Mouse (Mus musculus) MEL (cell line): Measurements from ENCODE around the gene Wdr75. TPM values are rescaled to one million over a fixed set of nuclear protein-coding genes. Genes with fewer than 3 reads are reported as not detected.
A peak's percentile ranks its signal among the peaks of the same experiment; 100 is the strongest.

Source experiments
- DNase-seq: peaks from one replicate; pipeline ENCODE4 v3.0.0; 2011; ENCODE audit warnings: low read depth, low spot score
- H3K27ac ChIP-seq: 2 replicates; pipeline ENCODE4 v1.5.1; 2012; ENCODE audit warnings: low read depth, mild to moderate bottlenecking, control low read depth, low read length, moderate library complexity; ENCODE audit not compliant: control insufficient read depth
- H3K27me3 ChIP-seq, 2 experiments: fragments of 150-350 bp in 1 of 2; sonication (generic) in 1 of 2; 2 replicates each; pipeline ENCODE4 v1.6.1; 2012; ENCODE audit warnings: low read length in 2 of 2, mild to moderate bottlenecking in 2 of 2, improper control_type of control experiment in 1 of 2, moderate library complexity in 1 of 2; ENCODE audit not compliant: insufficient read depth in 2 of 2, control insufficient read depth in 1 of 2
- H3K36me3 ChIP-seq, 2 experiments: 2 replicates each; pipeline ENCODE4 v1.6.1; 2012 to 2014; ENCODE audit warnings: low read length in 2 of 2, improper control_type of control experiment in 1 of 2, inconsistent platforms in 1 of 2, mild to moderate bottlenecking in 1 of 2; ENCODE audit not compliant: insufficient read depth in 2 of 2, control insufficient read depth in 1 of 2
- H3K4me1 ChIP-seq, 2 experiments: fragments of 150-350 bp in 1 of 2; sonication (generic) in 1 of 2; 2 replicates each; pipeline ENCODE4 v1.6.1; 2012; ENCODE audit warnings: low read length in 2 of 2, improper control_type of control experiment in 1 of 2, mild to moderate bottlenecking in 1 of 2; ENCODE audit not compliant: insufficient read depth in 2 of 2, control insufficient read depth in 1 of 2
- H3K4me3 ChIP-seq, 2 experiments: fragments of 150-350 bp in 1 of 2; sonication (generic) in 1 of 2; 2 replicates each; pipeline ENCODE4 v1.5.1; 2012; ENCODE audit warnings: low read depth in 2 of 2, low read length in 2 of 2, mild to moderate bottlenecking in 2 of 2, moderate library complexity in 2 of 2, control low read depth in 1 of 2, improper control_type of control experiment in 1 of 2; ENCODE audit not compliant: control insufficient read depth in 1 of 2, insufficient read depth in 1 of 2
- H3K79me2 ChIP-seq: 2 replicates; pipeline ENCODE4 v1.6.1; 2012; ENCODE audit warnings: mild to moderate bottlenecking, low read length, moderate library complexity; ENCODE audit not compliant: control insufficient read depth, poor library complexity, insufficient read depth
- H3K9ac ChIP-seq: 2 replicates; pipeline ENCODE4 v1.6.1; 2012; ENCODE audit warnings: low read depth, mild to moderate bottlenecking, control low read depth, low read length, moderate library complexity; ENCODE audit not compliant: control insufficient read depth, poor library complexity, severe bottlenecking
- H3K9me3 ChIP-seq: fragments of 150-350 bp; sonication (generic); replicated peaks from 2 replicates; pipeline ENCODE4 v1.6.1; 2012; ENCODE audit warnings: mild to moderate bottlenecking, low read length, improper control_type of control experiment, moderate library complexity; ENCODE audit not compliant: insufficient read depth
- CHD2 ChIP-seq: IDR thresholded peaks from 2 replicates; pipeline ENCODE4 v1.6.1; 2011; ENCODE audit warnings: low read length, improper control_type of control experiment
- CTCF ChIP-seq, 3 experiments: IDR thresholded peaks in 2 of 3; conservative IDR thresholded peaks in 1 of 3; 2 replicates each; pipeline ENCODE4 v1.5.1; 2011 to 2012; ENCODE audit warnings: low read length in 3 of 3, low read depth in 2 of 3, mild to moderate bottlenecking in 2 of 3, improper control_type of control experiment in 1 of 3, inconsistent platforms in 1 of 3, mixed read lengths in 1 of 3, moderate library complexity in 1 of 3; ENCODE audit not compliant: control insufficient read depth in 1 of 3, insufficient read depth in 1 of 3, poor library complexity in 1 of 3, severe bottlenecking in 1 of 3
- EP300 ChIP-seq, 2 experiments: IDR thresholded peaks; 2 replicates each; pipeline ENCODE4 v1.6.1; 2011; ENCODE audit warnings: improper control_type of control experiment in 2 of 2, low read length in 2 of 2, low read depth in 1 of 2, mild to moderate bottlenecking in 1 of 2
- ETS1 ChIP-seq: IDR thresholded peaks from 2 replicates; pipeline ENCODE4 v1.6.1; 2012; ENCODE audit warnings: low read depth, mild to moderate bottlenecking, inconsistent platforms, low read length, improper control_type of control experiment, moderate library complexity
- GABPA ChIP-seq: IDR thresholded peaks from 2 replicates; pipeline ENCODE4 v1.6.1; 2012; ENCODE audit warnings: low read depth, mild to moderate bottlenecking, inconsistent platforms, low read length, improper control_type of control experiment, moderate library complexity
- GATA1 ChIP-seq: IDR thresholded peaks from 2 replicates; pipeline ENCODE4 v1.6.1; 2011; ENCODE audit warnings: low read depth, low read length, improper control_type of control experiment
- MAX ChIP-seq: IDR thresholded peaks from 2 replicates; pipeline ENCODE4 v1.6.1; 2011; ENCODE audit warnings: low read length, improper control_type of control experiment
- POLR2A ChIP-seq, 2 experiments: IDR thresholded peaks; 2 replicates each; pipeline ENCODE4 v1.6.1; 2011 to 2012; ENCODE audit warnings: low read length in 2 of 2, mild to moderate bottlenecking in 2 of 2, control low read depth in 1 of 2, improper control_type of control experiment in 1 of 2, low read depth in 1 of 2, moderate library complexity in 1 of 2; ENCODE audit not compliant: control insufficient read depth in 1 of 2, insufficient read depth in 1 of 2, poor library complexity in 1 of 2
- POLR2AphosphoS2 ChIP-seq: IDR thresholded peaks from 2 replicates; pipeline ENCODE4 v1.6.1; 2011; ENCODE audit warnings: low read length, improper control_type of control experiment
- POLR2AphosphoS5 ChIP-seq: IDR thresholded peaks from 2 replicates; pipeline ENCODE4 v1.6.1; 2012; ENCODE audit warnings: low read depth, borderline replicate concordance, mild to moderate bottlenecking, inconsistent platforms, low read length, moderate library complexity, mixed read lengths
- RAD21 ChIP-seq: IDR thresholded peaks from 2 replicates; pipeline ENCODE4 v1.6.1; 2011; ENCODE audit warnings: mild to moderate bottlenecking, low read depth, low read length, improper control_type of control experiment
- TAL1 ChIP-seq: IDR thresholded peaks from 2 replicates; pipeline ENCODE4 v1.6.1; 2012; ENCODE audit warnings: mild to moderate bottlenecking, inconsistent platforms, low read length, moderate library complexity, mixed read lengths
- TCF12 ChIP-seq: IDR thresholded peaks from 2 replicates; pipeline ENCODE4 v1.6.1; 2014; ENCODE audit warnings: low read depth, mild to moderate bottlenecking, inconsistent platforms, low read length, improper control_type of control experiment, moderate library complexity
- USF1 ChIP-seq: IDR thresholded peaks from 2 replicates; pipeline ENCODE4 v1.6.1; 2014; ENCODE audit warnings: low read depth, mild to moderate bottlenecking, inconsistent platforms, low read length, improper control_type of control experiment, moderate library complexity
- ZC3H11A ChIP-seq: IDR thresholded peaks from 2 replicates; pipeline ENCODE4 v1.6.1; 2012; ENCODE audit warnings: low read depth, mild to moderate bottlenecking, inconsistent platforms, low read length, improper control_type of control experiment
- ZKSCAN1 ChIP-seq: IDR thresholded peaks from 2 replicates; pipeline ENCODE4 v1.6.1; 2012; ENCODE audit warnings: low read depth, mild to moderate bottlenecking, inconsistent platforms, low read length, improper control_type of control experiment, moderate library complexity
- ZNF384 ChIP-seq: IDR thresholded peaks from 2 replicates; pipeline ENCODE4 v1.6.1; 2012; ENCODE audit warnings: low read depth, mild to moderate bottlenecking, inconsistent platforms, low read length, improper control_type of control experiment
- polyA plus RNA-seq, 2 experiments: library from polyadenylated mRNA; stranded (reverse) in 1 of 2; unstranded in 1 of 2; fragments of >175 nt in 1 of 2; fragments of >200 nt in 1 of 2; gene quantifications; 2 replicates each; pipeline versions ENCODE4 v1.2.1 to v1.2.4; 2012; ENCODE audit warnings: low replicate concordance in 2 of 2, low read depth in 1 of 2; ENCODE audit not compliant: insufficient read length in 2 of 2, insufficient read depth in 1 of 2, missing spikeins in 1 of 2
- total RNA-seq: library from RNA; depleted of rRNA; stranded (reverse); fragments of 300-350 nt; gene quantifications from 2 replicates; pipeline ENCODE4 v1.2.3, GENCODE M21; 2012

Wdr75 gene
- total and polyA plus RNA-seq, 3 experiments, result 193 to 279 (median 195) TPM

GRCm38 (mm10) chr1:45816889-45817288, 21.9 kb downstream of the Wdr75 start (continued):
- TF ChIP-seq GABPA (no peak), ZC3H11A (peak; percentile 40), RAD21 (peak; percentile 74), CTCF (IDR thresholded peaks at IDR 0.05 in 2 of 3, conservative IDR thresholded peaks at IDR 0.05 in 1 of 3; ENCODE audit: control insufficient read depth in 1 of 3, insufficient read depth in 1 of 3, low read depth in 2 of 3, low read length in 3 of 3, poor library complexity in 1 of 3, severe bottlenecking in 1 of 3) (peak; percentile 65 to 99 (median 86))

GRCm38 (mm10) chr1:45818564-45818963, 23.6 kb downstream of the Wdr75 start:
- peaks cover 5 to 54% of the 10 kb centered on the region in 2 experiments for H3K36me3 ChIP-seq
- H3K9me3 ChIP-seq, result no peaks in the 10 kb centered on the region
- no peak for TF ChIP-seq ZNF384
- H3K27me3 ChIP-seq, result no peaks in the 10 kb centered on the region
- no peaks in the 10 kb centered on the region for H3K79me2 ChIP-seq
- no peaks in the 10 kb centered on the region for H3K4me1 ChIP-seq
- H3K9ac ChIP-seq, result no peak overlapping the region
- no peak for DNase-seq
- no peak overlapping the region for H3K4me3 ChIP-seq
- H3K27ac ChIP-seq, result no peak overlapping the region

- Histone ChIP-seq H3K27me3 (no peaks in the 10 kb centered on the region), H3K36me3 (peaks cover 18 to 24% of the 10 kb centered on the region in 2 experiments), H3K27ac (peak overlapping the region; percentile 65), H3K4me1 (peaks cover 9 to 12% of the 10 kb centered on the region in 2 experiments), H3K9me3 (no peaks in the 10 kb centered on the region), H3K4me3 (no peak overlapping the region), H3K9ac (no peak overlapping the region), H3K79me2 (no peaks in the 10 kb centered on the region)
- DNase-seq, result peak; percentile 80
- TF ChIP-seq GABPA (no peak), TCF12 (peak; percentile 72), POLR2AphosphoS5 (no peak), POLR2AphosphoS2 (0 out of 2 replicates have a peak, but pooled peaks have one; percentile 28), EP300 (IDR thresholded peaks at IDR 0.05; ENCODE audit: low read depth in 1 of 2, low read length in 2 of 2) (peak in 1 of 2 experiments; percentile 19; a peak in 1 of 4 replicates), ZKSCAN1 (no peak), ETS1 (peak; percentile 77), POLR2A (IDR thresholded peaks at IDR 0.05; ENCODE audit: control insufficient read depth in 1 of 2, insufficient read depth in 1 of 2, low read depth in 1 of 2, low read length in 2 of 2, poor library complexity in 1 of 2) (no peak), CHD2 (no peak), GATA1 (peak; percentile 80), TAL1 (peak; percentile 37), USF1 (peak; percentile 75), MAX (no peak)
Measured at GRCm38 (mm10) chr1:45824441-45824840, 29.5 kb downstream of the Wdr75 start.
